Mouse (Mus musculus): ENCODE data around the gene Irak2.

DNA sequence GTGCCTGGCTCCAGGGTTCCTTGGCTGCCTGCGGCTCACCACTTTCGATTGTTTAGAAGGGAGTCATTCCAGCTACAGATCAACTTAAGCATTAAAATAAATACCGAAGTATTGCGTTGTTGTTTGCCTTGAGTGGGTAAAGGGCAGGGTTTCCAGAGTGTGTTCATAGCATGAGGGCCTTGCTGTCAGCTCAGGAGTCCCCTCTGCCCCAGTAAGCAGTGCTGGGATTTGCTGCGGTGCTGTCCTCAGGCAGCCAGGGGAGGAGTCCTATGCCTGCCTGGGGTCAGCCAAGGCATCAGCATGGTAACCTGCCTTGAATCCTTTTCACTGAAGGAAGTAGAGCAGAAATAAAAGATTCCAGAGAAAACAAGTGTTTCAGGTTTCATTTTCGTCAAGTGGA, 18.6 kb downstream of the Irak2 start:
- TF ChIP-seq CTCF (IDR thresholded peaks at IDR 0.05; ENCODE audit: insufficient read depth, low read depth, low read length) (no peak), POLR2A (IDR thresholded peaks at IDR 0.05; ENCODE audit: insufficient read depth, low read depth, low read length) (no peak)

All from olfactory bulb, adult 2 months (tissue).